Mouse (Mus musculus) heart, postnatal 0 days (tissue): Measurements from ENCODE around the gene Hist2h4.

ENCODE experiments used
- CTCF ChIP-seq: IDR thresholded peaks from 2 replicates; pipeline ENCODE4 v1.5.1; 2016; ENCODE audit warnings: antibody characterized with exemption, control low read depth, low read depth
- EP300 ChIP-seq: IDR thresholded peaks from 2 replicates; pipeline ENCODE4 v1.6.1; 2016; ENCODE audit warnings: antibody characterized with exemption, low read depth

GRCm38 (mm10) chr3:96262216-96262875 lies 765 bp downstream of the Hist2h4 start:
- TF ChIP-seq CTCF (no peak), EP300 (no peak)
